Mouse (Mus musculus): Measurements from ENCODE around the gene BC049715. TPM values are rescaled to one million over a fixed set of nuclear protein-coding genes. Genes with fewer than 3 reads are reported as not detected.

Gene BC049715
- total and polyA plus RNA-seq, 2 experiments, result 0.18 to 0.61 TPM

GRCm38 (mm10) chr6:136847267-136847666, 19.8 kb downstream of the BC049715 start:
- no peak overlapping the region for H3K27ac ChIP-seq (replicated peaks; ENCODE audit: insufficient read depth, low read depth, low read length)
- no peak overlapping the region for H3K4me3 ChIP-seq (ENCODE audit: insufficient read depth, low read depth, low read length)
- no peaks in the 10 kb centered on the region for H3K27me3 ChIP-seq (ENCODE audit: control insufficient read depth, insufficient read depth, low read length)
- no peaks in the 10 kb centered on the region for H3K79me2 ChIP-seq (ENCODE audit: control insufficient read depth, insufficient read depth, low read length)
- DNase-seq (ENCODE audit: extremely low read depth, low read depth, low spot score), result no peak
- H3K36me3 ChIP-seq (ENCODE audit: control insufficient read depth, insufficient read depth, low read length), result no peaks in the 10 kb centered on the region
- TF ChIP-seq CTCF (IDR thresholded peaks at IDR 0.05; ENCODE audit: low read depth, low read length) (no peak), POLR2A (IDR thresholded peaks at IDR 0.05; ENCODE audit: extremely low read depth, insufficient read depth, low read length) (no peak)
- no peaks in the 10 kb centered on the region for H3K4me1 ChIP-seq (ENCODE audit: control insufficient read depth, insufficient read depth, low read length)
- WGBS, result 99% methylated on average over 3 of the region's 3 CpGs
- H3K9ac ChIP-seq (ENCODE audit: low read depth, low read length), result no peak overlapping the region

GRCm38 (mm10) chr6:136847790-136848189, 20.4 kb downstream of the BC049715 start:
- TF ChIP-seq POLR2A (IDR thresholded peaks at IDR 0.05; ENCODE audit: extremely low read depth, insufficient read depth, low read length), result no peak
- peak; percentile 79 for TF ChIP-seq CTCF (IDR thresholded peaks at IDR 0.05; ENCODE audit: low read depth, low read length)
- no peak overlapping the region for H3K9ac ChIP-seq (ENCODE audit: low read depth, low read length)
- no peaks in the 10 kb centered on the region for H3K4me1 ChIP-seq (ENCODE audit: control insufficient read depth, insufficient read depth, low read length)
- H3K27me3 ChIP-seq (ENCODE audit: control insufficient read depth, insufficient read depth, low read length), result no peaks in the 10 kb centered on the region
- no peak overlapping the region for H3K27ac ChIP-seq (replicated peaks; ENCODE audit: insufficient read depth, low read depth, low read length)
- no peaks in the 10 kb centered on the region for H3K36me3 ChIP-seq (ENCODE audit: control insufficient read depth, insufficient read depth, low read length)
- DNase-seq (ENCODE audit: extremely low read depth, low read depth, low spot score), result peak; percentile 16
- H3K4me3 ChIP-seq (ENCODE audit: insufficient read depth, low read depth, low read length), result no peak overlapping the region
- H3K79me2 ChIP-seq (ENCODE audit: control insufficient read depth, insufficient read depth, low read length), result no peaks in the 10 kb centered on the region
- WGBS, result 4% methylated on average over 2 of the region's 2 CpGs

- no peak for TF ChIP-seq POLR2A (IDR thresholded peaks at IDR 0.05; ENCODE audit: extremely low read depth, insufficient read depth, low read length)
- no peak for TF ChIP-seq CTCF (IDR thresholded peaks at IDR 0.05; ENCODE audit: low read depth, low read length)
- no peak for DNase-seq (ENCODE audit: extremely low read depth, low read depth, low spot score)
- Histone ChIP-seq H3K27me3 (ENCODE audit: control insufficient read depth, insufficient read depth, low read length) (no peaks in the 10 kb centered on the region), H3K4me3 (ENCODE audit: insufficient read depth, low read depth, low read length) (no peak overlapping the region), H3K79me2 (ENCODE audit: control insufficient read depth, insufficient read depth, low read length) (no peaks in the 10 kb centered on the region), H3K4me1 (ENCODE audit: control insufficient read depth, insufficient read depth, low read length) (no peaks in the 10 kb centered on the region), H3K36me3 (ENCODE audit: control insufficient read depth, insufficient read depth, low read length) (no peaks in the 10 kb centered on the region), H3K9ac (ENCODE audit: low read depth, low read length) (no peak overlapping the region), H3K27ac (replicated peaks; ENCODE audit: insufficient read depth, low read depth, low read length) (no peak overlapping the region)
- 86% methylated on average over 8 of the region's 8 CpGs for WGBS
Measured at GRCm38 (mm10) chr6:136848399-136848798, 21.0 kb downstream of the BC049715 start.

DNA sequence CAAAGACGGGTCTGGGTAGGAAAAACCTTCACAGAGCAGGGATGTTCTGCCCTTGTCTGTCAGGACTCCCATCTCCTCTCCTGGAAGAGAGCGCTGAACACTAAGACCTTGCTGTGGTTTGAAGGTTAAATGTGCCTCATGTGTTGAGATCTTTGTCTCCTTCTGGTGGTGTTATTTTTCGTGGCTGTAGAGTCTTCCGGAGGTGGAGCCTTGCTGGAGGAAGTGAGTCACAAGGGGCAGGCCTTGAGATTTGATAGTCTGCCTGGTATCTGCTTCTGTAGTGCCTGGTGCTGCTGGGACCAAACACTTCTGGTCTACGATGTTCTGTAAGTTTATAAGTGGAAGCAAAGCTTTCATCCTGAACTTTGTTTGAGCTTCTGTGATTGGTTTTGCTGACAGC, 21.5 kb downstream of the BC049715 start:
- Histone ChIP-seq H3K79me2 (ENCODE audit: control insufficient read depth, insufficient read depth, low read length) (no peaks in the 10 kb centered on the region), H3K36me3 (ENCODE audit: control insufficient read depth, insufficient read depth, low read length) (no peaks in the 10 kb centered on the region), H3K9ac (ENCODE audit: low read depth, low read length) (no peak overlapping the region), H3K27ac (replicated peaks; ENCODE audit: insufficient read depth, low read depth, low read length) (no peak overlapping the region), H3K4me1 (ENCODE audit: control insufficient read depth, insufficient read depth, low read length) (no peaks in the 10 kb centered on the region), H3K27me3 (ENCODE audit: control insufficient read depth, insufficient read depth, low read length) (no peaks in the 10 kb centered on the region), H3K4me3 (ENCODE audit: insufficient read depth, low read depth, low read length) (no peak overlapping the region)
- WGBS, result 81% methylated on average over 5 of the region's 5 CpGs
- no peak for DNase-seq (ENCODE audit: extremely low read depth, low read depth, low spot score)
- no peak for TF ChIP-seq CTCF (IDR thresholded peaks at IDR 0.05; ENCODE audit: low read depth, low read length)
- TF ChIP-seq POLR2A (IDR thresholded peaks at IDR 0.05; ENCODE audit: extremely low read depth, insufficient read depth, low read length), result no peak

- Histone ChIP-seq H3K4me3 (ENCODE audit: insufficient read depth, low read depth, low read length) (no peak overlapping the region), H3K4me1 (ENCODE audit: control insufficient read depth, insufficient read depth, low read length) (no peaks in the 10 kb centered on the region), H3K27ac (replicated peaks; ENCODE audit: insufficient read depth, low read depth, low read length) (no peak overlapping the region), H3K79me2 (ENCODE audit: control insufficient read depth, insufficient read depth, low read length) (no peaks in the 10 kb centered on the region), H3K27me3 (ENCODE audit: control insufficient read depth, insufficient read depth, low read length) (no peaks in the 10 kb centered on the region), H3K9ac (ENCODE audit: low read depth, low read length) (no peak overlapping the region), H3K36me3 (ENCODE audit: control insufficient read depth, insufficient read depth, low read length) (no peaks in the 10 kb centered on the region)
- 77% methylated on average over 6 of the region's 6 CpGs for WGBS
- DNase-seq (ENCODE audit: extremely low read depth, low read depth, low spot score), result no peak
- no peak for TF ChIP-seq CTCF (IDR thresholded peaks at IDR 0.05; ENCODE audit: low read depth, low read length)
- no peak for TF ChIP-seq POLR2A (IDR thresholded peaks at IDR 0.05; ENCODE audit: extremely low read depth, insufficient read depth, low read length)
Measured at GRCm38 (mm10) chr6:136850267-136850666, 22.8 kb downstream of the BC049715 start.

DNA sequence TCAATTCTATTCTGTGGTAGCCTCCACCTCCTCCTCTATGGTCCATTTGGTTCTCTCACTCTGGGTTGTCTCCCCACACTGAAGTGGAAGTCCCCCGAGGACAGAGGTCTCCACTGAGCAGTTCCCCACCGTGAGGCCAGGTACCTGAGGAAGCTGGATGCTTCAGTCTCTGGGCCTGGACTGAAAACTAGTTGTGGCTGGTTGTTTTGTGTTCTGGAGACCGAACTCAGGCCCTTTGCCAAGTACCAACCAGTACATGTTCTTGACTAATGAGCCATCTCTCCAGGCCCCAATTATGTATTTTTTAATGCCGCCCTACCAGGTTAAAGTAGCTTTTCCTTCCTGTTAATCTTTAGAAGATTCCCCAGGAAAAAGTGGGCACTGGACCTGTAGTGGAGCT, 24.9 kb downstream of the BC049715 start:
- Histone ChIP-seq H3K27ac (replicated peaks; ENCODE audit: insufficient read depth, low read depth, low read length) (no peak overlapping the region), H3K36me3 (ENCODE audit: control insufficient read depth, insufficient read depth, low read length) (no peaks in the 10 kb centered on the region), H3K27me3 (ENCODE audit: control insufficient read depth, insufficient read depth, low read length) (no peaks in the 10 kb centered on the region), H3K79me2 (ENCODE audit: control insufficient read depth, insufficient read depth, low read length) (no peaks in the 10 kb centered on the region), H3K4me3 (ENCODE audit: insufficient read depth, low read depth, low read length) (no peak overlapping the region), H3K4me1 (ENCODE audit: control insufficient read depth, insufficient read depth, low read length) (no peaks in the 10 kb centered on the region), H3K9ac (ENCODE audit: low read depth, low read length) (no peak overlapping the region)
- no peak for DNase-seq (ENCODE audit: extremely low read depth, low read depth, low spot score)
- WGBS, result 87% methylated on average over 4 of the region's 4 CpGs
- no peak for TF ChIP-seq POLR2A (IDR thresholded peaks at IDR 0.05; ENCODE audit: extremely low read depth, insufficient read depth, low read length)
- no peak for TF ChIP-seq CTCF (IDR thresholded peaks at IDR 0.05; ENCODE audit: low read depth, low read length)
